Mouse (Mus musculus) common myeloid progenitor, adult 5-6 weeks (primary cell): ENCODE data around the gene Pex5. TPM values are rescaled to one million over a fixed set of nuclear protein-coding genes. Genes with fewer than 3 reads are reported as not detected.
"Not testable (repeated sequence)": the region's sequence is repeated elsewhere in the genome, so short reads cannot be mapped to it uniquely, and the experiment has no call there.

Experiments used
- ATAC-seq: replicated peaks from 2 replicates; pipeline ENCODE4 v1.8.0; 2016; ENCODE audit warnings: low read depth, mild to moderate bottlenecking, moderate TSS enrichment, inconsistent platforms; ENCODE audit not compliant: poor library complexity, severe bottlenecking
- total RNA-seq: library from RNA; stranded (forward); fragments of 200-1000, 187-1606 nt; gene quantifications from 2 replicates; pipeline ENCODE4 v1.2.3, GENCODE M21; 2017

Pex5 gene
- total RNA-seq, 1 experiment from 2014 or later = 20.5 TPM

DNA sequence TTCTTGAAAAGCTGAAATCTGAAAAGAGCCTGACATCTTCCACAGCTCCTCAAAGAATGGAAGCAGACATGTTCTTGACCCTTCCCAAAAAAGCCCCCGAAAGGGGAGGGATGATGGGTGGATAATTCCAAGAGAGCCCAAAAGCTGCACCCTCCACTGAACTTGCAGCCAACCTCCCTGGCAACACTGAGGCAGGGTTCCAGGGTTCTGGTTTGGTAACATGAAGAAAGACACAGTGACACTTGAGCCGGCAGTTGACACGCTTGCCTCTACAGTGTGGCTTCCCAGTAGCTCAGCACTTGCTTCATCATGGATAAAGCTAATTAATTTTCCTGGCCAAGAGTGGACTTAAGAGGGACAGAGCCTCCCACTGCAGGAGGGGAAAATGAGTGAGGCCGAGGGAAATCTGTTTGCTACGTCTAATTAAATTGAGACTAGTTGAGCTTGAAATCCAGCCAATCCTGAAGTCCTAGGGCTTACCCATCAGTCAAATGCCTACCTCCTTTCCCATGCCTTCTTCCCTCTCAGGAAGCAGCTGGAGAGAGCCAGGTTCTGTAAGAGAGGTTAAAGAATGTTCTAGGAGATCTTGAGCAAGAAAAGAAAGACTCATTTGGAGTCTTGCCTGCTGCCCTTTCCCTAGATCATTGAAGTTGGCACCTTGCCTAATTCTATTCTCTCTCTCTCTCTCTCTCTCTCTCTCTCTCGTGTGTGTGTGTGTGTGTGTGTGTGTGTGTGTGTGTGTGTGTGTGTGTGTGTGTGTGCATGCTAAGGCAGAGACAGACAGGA is 13.1 kb upstream of the Pex5 start:
- no peak for ATAC-seq

DNA sequence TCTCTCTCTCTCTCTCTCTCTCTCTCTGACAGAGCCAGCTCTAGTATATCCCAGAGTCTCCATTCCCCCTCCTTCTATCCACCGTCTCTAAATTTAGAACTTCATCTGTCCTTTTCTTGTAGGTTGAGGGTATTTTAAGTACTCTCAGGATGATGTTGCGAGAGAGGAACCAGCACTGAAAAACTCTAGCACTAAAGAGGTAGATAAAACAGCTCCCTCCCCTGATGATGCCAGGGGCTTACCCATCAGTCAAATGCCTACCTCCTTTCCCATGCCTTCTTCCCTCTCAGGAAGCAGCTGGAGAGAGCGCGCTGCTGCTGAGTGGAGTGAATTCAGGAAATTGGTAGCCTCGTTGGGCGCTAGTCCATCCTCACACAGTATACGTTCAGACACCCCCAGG is 12.4 kb upstream of the Pex5 start:
- ATAC-seq = no peak

DNA sequence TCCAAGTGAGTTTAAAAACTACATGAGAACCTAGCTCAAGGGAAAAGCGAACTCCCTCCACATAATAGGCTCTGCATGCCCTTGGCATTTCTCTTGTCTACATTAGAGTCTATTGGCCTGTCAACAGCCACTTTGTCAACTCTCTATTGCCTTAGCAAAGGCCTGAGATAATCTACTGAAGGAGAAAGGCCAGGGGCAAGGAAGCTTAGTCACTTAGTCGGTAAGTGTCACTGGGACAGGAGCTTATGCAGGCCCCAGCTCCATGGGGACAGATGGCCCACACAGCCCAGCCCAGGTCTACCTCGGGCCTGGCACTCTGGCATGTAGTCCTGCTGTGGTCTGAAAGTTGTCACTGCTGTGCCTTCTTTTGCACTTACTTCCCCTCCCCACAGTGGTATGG is 11.7 kb upstream of the Pex5 start:
- ATAC-seq = no peak

- peak; percentile 23 for ATAC-seq
Measured at GRCm38 (mm10) chr6:124425523-124425922, 10.7 kb upstream of the Pex5 start.

GRCm38 (mm10) chr6:124425042-124425441 is 10.2 kb upstream of the Pex5 start:
- ATAC-seq = peak; percentile 33; the same call in 1 of the 2 replicates

DNA sequence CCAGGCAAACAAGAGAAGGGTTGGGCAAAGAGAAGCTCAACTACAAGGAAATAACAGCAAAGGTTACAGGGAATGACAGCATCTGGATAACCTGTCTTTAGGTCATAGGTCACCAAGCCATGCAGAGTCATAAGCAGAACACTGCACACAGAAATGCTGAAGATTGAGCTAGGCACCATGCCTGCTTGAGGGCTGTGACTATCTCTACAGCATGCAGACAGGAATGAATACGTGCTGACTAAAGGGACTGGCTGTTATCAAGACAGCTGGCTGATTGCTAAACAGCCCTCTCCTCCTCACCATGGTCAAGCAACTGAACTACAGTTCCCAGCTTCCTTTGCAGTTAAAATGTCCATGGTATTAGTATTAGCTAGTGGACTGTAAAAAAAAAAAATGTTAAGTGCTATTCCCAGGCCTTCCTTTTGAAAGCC is 9.2 kb upstream of the Pex5 start:
- peak; percentile 53 for ATAC-seq

DNA sequence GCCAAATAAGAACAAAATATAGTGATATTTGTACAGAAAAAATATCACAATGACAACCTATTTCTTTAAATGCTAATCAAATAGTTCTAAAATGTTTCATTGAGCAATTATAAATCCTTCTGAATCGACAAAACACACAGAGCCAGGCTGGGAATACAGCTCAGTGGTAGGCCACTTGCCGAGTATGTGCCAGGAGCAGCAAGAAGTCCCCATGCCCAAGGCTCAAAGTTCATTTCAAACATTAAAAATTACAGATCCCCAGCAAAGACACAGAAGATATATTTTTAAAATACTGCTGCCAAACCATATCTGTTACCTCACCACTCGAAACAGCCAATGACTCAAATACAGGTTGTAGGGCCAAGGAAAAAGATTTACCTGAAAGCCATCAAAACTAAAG is 3.8 kb upstream of the Pex5 start:
- ATAC-seq = no peak

- ATAC-seq = peak; percentile 67
Measured at GRCm38 (mm10) chr6:124415347-124416088, 651 bp upstream of the Pex5 start.

GRCm38 (mm10) chr6:124414150-124414926 is 529 bp downstream of the Pex5 start:
- ATAC-seq = peak; percentile 45

- no peak; the same call in 1 of the 2 replicates for ATAC-seq
Measured at GRCm38 (mm10) chr6:124413770-124414149, 1.1 kb downstream of the Pex5 start.

DNA sequence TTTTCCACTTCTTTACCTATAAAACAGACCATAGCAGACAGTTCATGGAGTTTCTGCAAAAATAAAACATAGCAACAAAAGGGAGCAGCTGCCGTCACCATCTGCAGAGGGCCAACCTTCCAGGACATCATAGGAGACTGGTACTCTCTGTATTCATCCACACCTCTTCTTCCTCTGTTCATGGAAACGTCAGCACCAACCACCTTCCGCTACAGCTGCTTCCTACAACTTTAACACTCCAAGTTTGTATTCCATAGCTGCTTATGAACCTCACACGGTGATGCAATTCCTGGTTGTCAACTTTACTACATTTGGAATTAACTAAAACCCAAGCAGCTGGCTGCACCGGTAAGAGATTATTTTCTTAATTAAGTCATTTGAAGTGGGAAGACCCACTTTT is 6.5 kb downstream of the Pex5 start:
- no peak for ATAC-seq

GRCm38 (mm10) chr6:124407180-124407579 is 7.7 kb downstream of the Pex5 start:
- ATAC-seq = peak; percentile 22; the same call in 1 of the 2 replicates

DNA sequence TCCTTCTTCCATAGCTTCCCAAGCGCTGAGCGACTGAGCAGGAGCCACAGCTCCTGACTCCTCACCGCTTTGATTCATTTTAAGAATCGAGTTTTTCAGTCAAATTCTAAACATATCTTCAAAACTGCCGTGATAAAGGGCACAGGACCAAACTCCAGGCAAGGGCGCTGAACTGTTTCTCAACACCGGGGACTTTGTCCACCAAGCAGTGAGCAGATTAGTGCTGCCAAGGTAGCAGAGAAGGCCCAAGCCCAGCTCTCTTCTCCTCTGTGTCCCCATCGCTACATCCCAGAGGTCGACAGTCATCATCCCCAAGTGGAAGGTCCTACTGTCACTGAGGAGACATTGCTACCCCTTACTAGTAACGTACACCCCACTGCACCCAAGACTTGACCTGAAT is 8.5 kb downstream of the Pex5 start:
- ATAC-seq = no peak

GRCm38 (mm10) chr6:124399738-124400137 is 15.1 kb downstream of the Pex5 start:
- no peak for ATAC-seq

GRCm38 (mm10) chr6:124394991-124395390 is 19.9 kb downstream of the Pex5 start:
- not testable (repeated sequence) for ATAC-seq

DNA sequence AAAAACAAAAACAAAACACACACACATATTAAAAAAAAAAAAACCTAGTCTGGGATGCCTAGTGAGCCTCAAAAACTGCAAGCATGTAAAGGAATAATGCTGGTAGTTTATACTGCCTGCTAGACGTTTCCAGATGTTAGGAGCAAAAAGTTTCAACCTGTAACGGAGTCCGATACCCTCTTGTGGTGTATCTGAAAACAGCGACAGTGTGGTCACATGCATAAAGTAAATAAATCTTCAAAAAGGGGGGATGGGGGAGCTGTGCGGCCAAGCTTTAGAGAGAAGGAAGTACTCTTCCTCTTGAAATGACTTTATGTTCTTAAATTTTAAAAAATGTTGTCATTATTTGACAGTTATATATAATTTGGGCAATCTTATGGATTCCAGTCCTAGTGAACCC is 34.7 kb downstream of the Pex5 start:
- ATAC-seq = peak; percentile 48

DNA sequence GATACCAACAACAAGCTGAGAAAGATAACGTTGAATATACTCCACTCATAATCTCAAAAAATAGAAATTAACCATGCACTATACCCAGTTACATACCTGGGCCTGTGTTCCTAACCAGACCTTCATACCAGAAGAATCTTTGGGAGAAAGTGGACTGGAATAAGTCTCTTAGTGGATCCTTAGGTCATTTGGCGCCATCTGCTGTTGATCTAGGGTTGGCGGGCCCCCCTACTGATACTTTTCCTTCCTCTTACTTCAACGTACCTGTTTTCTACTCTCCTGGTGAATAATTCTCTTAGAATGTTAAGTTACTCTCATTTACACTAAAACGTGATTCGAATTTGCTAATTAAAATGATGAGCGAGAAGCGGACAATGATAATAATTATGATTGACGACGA is 35.5 kb downstream of the Pex5 start:
- ATAC-seq = peak; percentile 15; the same call in 1 of the 2 replicates

GRCm38 (mm10) chr6:124377494-124378255 is 37.2 kb downstream of the Pex5 start:
- ATAC-seq = no peak

- ATAC-seq = peak; percentile 9; the same call in 1 of the 2 replicates
Measured at GRCm38 (mm10) chr6:124376311-124376710, 38.6 kb downstream of the Pex5 start.

DNA sequence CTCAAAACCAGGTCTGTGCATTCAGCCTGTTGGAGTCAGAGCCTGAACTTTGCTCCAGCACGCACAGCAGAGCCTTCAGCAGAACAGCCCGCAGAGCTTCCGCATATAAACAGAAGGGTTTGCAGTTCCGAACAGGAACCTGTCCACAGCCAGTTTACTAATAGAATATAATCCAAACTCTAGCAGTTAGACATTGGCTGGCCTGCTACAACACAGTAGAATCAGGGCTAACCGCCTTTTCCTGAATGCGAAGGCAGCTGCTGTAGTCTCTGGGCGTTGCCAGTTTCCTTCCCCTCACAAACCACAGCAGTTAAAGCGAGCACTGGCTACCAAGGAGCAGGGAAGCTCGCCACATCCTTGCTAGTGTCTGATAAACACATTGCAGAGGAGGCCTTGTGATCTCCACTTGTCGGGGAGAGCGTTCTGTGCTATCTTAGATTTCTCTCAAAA is 39.4 kb downstream of the Pex5 start:
- peak; percentile 80 for ATAC-seq
